Mouse (Mus musculus): Measurements from ENCODE around the gene Sp100.
"Not testable (repeated sequence)": the region's sequence is repeated elsewhere in the genome, so short reads cannot be mapped to it uniquely, and the experiment has no call there.

Gene Sp100

GRCm38 (mm10) chr1:85649881-85650280 is at the start of gene Sp100:
Sp100 (plus strand) TSS chr1:85649988.
- DNase-seq: not testable (repeated sequence)

GRCm38 (mm10) chr1:85600078-85600477 is 49.7 kb upstream of the Sp100 start, which contains the start of gene Sp140:
Sp140 (plus strand) TSS chr1:85600378.
- DNase-seq: not testable (repeated sequence)

- not testable (repeated sequence) for DNase-seq
Observed at GRCm38 (mm10) chr1:85600794-85601193, 49.0 kb upstream of the Sp100 start.

GRCm38 (mm10) chr1:85604341-85604740 is 45.4 kb upstream of the Sp100 start:
- DNase-seq: not testable (repeated sequence)

GRCm38 (mm10) chr1:85608361-85608760 is 41.4 kb upstream of the Sp100 start:
- DNase-seq: not testable (repeated sequence)

- DNase-seq: not testable (repeated sequence)
Observed at GRCm38 (mm10) chr1:85610581-85610980, 39.2 kb upstream of the Sp100 start.

- not testable (repeated sequence) for DNase-seq
Observed at GRCm38 (mm10) chr1:85615096-85615495, 34.7 kb upstream of the Sp100 start.

- DNase-seq: not testable (repeated sequence)
Observed at GRCm38 (mm10) chr1:85615819-85616218, 34.0 kb upstream of the Sp100 start.

- DNase-seq: not testable (repeated sequence)
Observed at GRCm38 (mm10) chr1:85617161-85617560, 32.6 kb upstream of the Sp100 start.

- not testable (repeated sequence) for DNase-seq
Observed at GRCm38 (mm10) chr1:85618689-85619088, 31.1 kb upstream of the Sp100 start.

GRCm38 (mm10) chr1:85636936-85637335 is 12.9 kb upstream of the Sp100 start:
- DNase-seq: not testable (repeated sequence)

GRCm38 (mm10) chr1:85638144-85638543 is 11.6 kb upstream of the Sp100 start:
- DNase-seq: not testable (repeated sequence)

GRCm38 (mm10) chr1:85650524-85650923 is 736 bp downstream of the Sp100 start:
- DNase-seq: not testable (repeated sequence)

- peak; percentile 46 to 59 for DNase-seq
Observed at GRCm38 (mm10) chr1:85651770-85652275, 2.0 kb downstream of the Sp100 start.

GRCm38 (mm10) chr1:85657211-85657610 is 7.4 kb downstream of the Sp100 start:
- DNase-seq: not testable (repeated sequence)

- DNase-seq: no peak
Observed at GRCm38 (mm10) chr1:85664266-85664665, 14.5 kb downstream of the Sp100 start.

- DNase-seq: no peak
Observed at GRCm38 (mm10) chr1:85680226-85680625, 30.4 kb downstream of the Sp100 start.

- no peak for DNase-seq
Observed at GRCm38 (mm10) chr1:85686666-85687065, 36.9 kb downstream of the Sp100 start.

GRCm38 (mm10) chr1:85687346-85687745 is 37.6 kb downstream of the Sp100 start:
- no peak for DNase-seq

GRCm38 (mm10) chr1:85690544-85690943 is 40.8 kb downstream of the Sp100 start:
- no peak for DNase-seq

GRCm38 (mm10) chr1:85692281-85692680 is 42.5 kb downstream of the Sp100 start:
- no peak for DNase-seq

GRCm38 (mm10) chr1:85693280-85693679 is 43.5 kb downstream of the Sp100 start:
- DNase-seq: no peak

- DNase-seq: peak in 1 of 2 experiments; percentile 3
Observed at GRCm38 (mm10) chr1:85695646-85696045, 45.9 kb downstream of the Sp100 start.

- no peak for DNase-seq
Observed at GRCm38 (mm10) chr1:85697721-85698493, 48.1 kb downstream of the Sp100 start.

Measured in cerebellum, postnatal 25 days (tissue).